Mouse (Mus musculus) hindbrain, embryonic 16.5 days (tissue): ENCODE measurements around the gene Aif1l. TPM values are rescaled to one million over a fixed set of nuclear protein-coding genes. Genes with fewer than 3 reads are reported as not detected.
"Not testable (repeated sequence)": the region's sequence is repeated elsewhere in the genome, so short reads cannot be mapped to it uniquely, and the experiment has no call there.

Experiments used
- ATAC-seq: fragments of 200-750 bp; cut with Nextera tagmentation; 2 replicates; pipeline ENCODE4 v1.8.0; 2017; ENCODE audit warnings: moderate TSS enrichment, moderate library complexity
- H3K27ac ChIP-seq: fragments of 300-500 bp; sonication (generic); 2 replicates; pipeline ENCODE4 v1.5.1; 2014; ENCODE audit warnings: low read depth, mild to moderate bottlenecking, control low read depth, low read length, moderate library complexity
- H3K27me3 ChIP-seq: fragments of 300-500 bp; sonication (generic); replicated peaks from 2 replicates; pipeline ENCODE4 v1.6.1; 2014; ENCODE audit warnings: low read length; ENCODE audit not compliant: control insufficient read depth, insufficient read depth
- H3K36me3 ChIP-seq: fragments of 300-500 bp; sonication (generic); 2 replicates; pipeline ENCODE4 v1.6.1; 2014; ENCODE audit warnings: mild to moderate bottlenecking, low read length, moderate library complexity, mixed read lengths; ENCODE audit not compliant: control insufficient read depth, insufficient read depth
- H3K4me1 ChIP-seq: fragments of 300-500 bp; sonication (generic); 2 replicates; pipeline ENCODE4 v1.6.1; 2014; ENCODE audit warnings: low read depth, low read length; ENCODE audit not compliant: control insufficient read depth, insufficient read depth
- H3K4me2 ChIP-seq: fragments of 300-500 bp; sonication (generic); 2 replicates; pipeline ENCODE4 v1.6.1; 2014; ENCODE audit warnings: mild to moderate bottlenecking, low read length, control low read depth, moderate library complexity
- H3K4me3 ChIP-seq: fragments of 300-500 bp; sonication (generic); 2 replicates; pipeline ENCODE4 v1.5.1; 2014; ENCODE audit warnings: mild to moderate bottlenecking, low read length, control low read depth, moderate library complexity
- H3K9ac ChIP-seq: fragments of 300-500 bp; sonication (generic); 2 replicates; pipeline ENCODE4 v1.6.1; 2014; ENCODE audit warnings: low read depth, mild to moderate bottlenecking, control low read depth, low read length, moderate library complexity
- H3K9me3 ChIP-seq: fragments of 300-500 bp; sonication (generic); 2 replicates; pipeline ENCODE4 v1.6.1; 2014; ENCODE audit warnings: mild to moderate bottlenecking, low read length, moderate library complexity; ENCODE audit not compliant: control insufficient read depth
- WGBS: fragments of 180-500 bp; shearing (Covaris S2); extraction: QIAGEN DNeasy Blood & Tissue Kit; methylation state at CpG from one replicate; pipeline ENCODE4 v1.1.7; 2014; 5-methylcytosine and 5-hydroxymethylcytosine counted together
- polyA plus RNA-seq: library from polyadenylated mRNA; unstranded; fragments of >200 nt; fragmentation: Nextera tagmentation; extraction: Ambion mirVana; gene quantifications from 2 replicates; pipeline ENCODE4 v1.2.1, GENCODE M21; 2015

Gene Aif1l
- polyA plus RNA-seq, result 23.0 and 23.3 TPM in 2 replicates

GRCm38 (mm10) chr2:31950058-31950871, at the start of gene Aif1l:
Gene Aif1l, plus strand, starts transcription at chr2:31950139.
- Histone ChIP-seq H3K4me1 (peaks cover 14% of the 10 kb centered on the region), H3K36me3 (no peaks in the 10 kb centered on the region), H3K27me3 (no peaks in the 10 kb centered on the region), H3K4me3 (peak within 1 kb of the TSS; percentile 77), H3K9me3 (no peaks in the 10 kb centered on the region), H3K27ac (no peak within 1 kb of the TSS), H3K4me2 (peak within 1 kb of the TSS; percentile 99), H3K9ac (peak within 1 kb of the TSS; percentile 80)
- peak; percentile 75 for ATAC-seq
- WGBS, result under 1% methylated on average over 58 of the region's 66 CpGs

GRCm38 (mm10) chr2:31900932-31901331, 49.0 kb upstream of the Aif1l start:
- ATAC-seq, result no peak
- no peak overlapping the region for H3K27ac ChIP-seq
- H3K4me1 ChIP-seq, result peaks cover 3% of the 10 kb centered on the region
- H3K4me2 ChIP-seq, result no peak overlapping the region
- no peak overlapping the region for H3K4me3 ChIP-seq
- H3K36me3 ChIP-seq, result no peaks in the 10 kb centered on the region
- 69% methylated on average over 4 of the region's 4 CpGs for WGBS
- H3K9me3 ChIP-seq, result no peaks in the 10 kb centered on the region
- H3K9ac ChIP-seq, result no peak overlapping the region
- H3K27me3 ChIP-seq, result no peaks in the 10 kb centered on the region

DNA sequence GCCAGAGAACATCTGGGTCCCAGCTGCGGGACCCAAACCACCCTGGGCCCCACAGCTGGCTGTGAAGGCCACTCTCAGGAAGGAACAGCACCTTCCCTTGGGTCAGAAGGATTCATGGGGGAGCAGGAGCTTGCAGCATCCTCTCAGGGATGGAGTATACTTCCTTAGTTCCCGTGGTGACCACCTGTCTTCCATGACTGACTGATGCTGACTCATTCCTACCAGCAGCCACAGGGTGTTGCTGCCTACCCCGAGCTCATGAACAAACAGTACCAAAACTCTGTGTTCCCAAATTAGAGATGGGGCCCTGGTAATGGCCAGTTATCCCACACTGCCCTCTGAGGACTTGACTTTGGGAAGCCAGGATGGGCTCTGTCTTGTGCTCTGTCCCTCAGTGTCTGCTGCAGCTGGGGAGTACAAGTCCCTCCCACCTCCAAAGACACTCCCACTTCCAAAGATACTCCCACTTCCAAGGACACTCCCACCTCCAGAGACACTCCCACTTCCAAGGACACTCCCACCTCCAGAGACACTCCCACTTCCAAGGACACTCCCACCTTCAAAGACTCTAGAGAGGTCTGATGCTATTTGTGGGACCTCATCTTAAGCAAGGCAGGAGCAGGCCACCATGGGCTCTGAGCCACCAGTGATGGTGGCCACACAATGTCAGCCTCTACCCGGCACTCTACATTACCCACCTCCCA, 48.1 kb upstream of the Aif1l start:
- no peak overlapping the region for H3K4me3 ChIP-seq
- no peak overlapping the region for H3K4me2 ChIP-seq
- no peaks in the 10 kb centered on the region for H3K9me3 ChIP-seq
- no peak overlapping the region for H3K9ac ChIP-seq
- no peak for ATAC-seq
- H3K4me1 ChIP-seq, result peaks cover 3% of the 10 kb centered on the region
- H3K36me3 ChIP-seq, result no peaks in the 10 kb centered on the region
- 76% methylated on average over 4 of the region's 4 CpGs for WGBS
- H3K27me3 ChIP-seq, result no peaks in the 10 kb centered on the region
- H3K27ac ChIP-seq, result no peak overlapping the region

- Histone ChIP-seq H3K9me3 (no peaks in the 10 kb centered on the region), H3K27ac (no peak overlapping the region), H3K36me3 (no peaks in the 10 kb centered on the region), H3K4me1 (peaks cover 3% of the 10 kb centered on the region), H3K4me3 (no peak overlapping the region), H3K9ac (no peak overlapping the region), H3K4me2 (no peak overlapping the region), H3K27me3 (no peaks in the 10 kb centered on the region)
- no peak for ATAC-seq
- WGBS, result 20% methylated on average over 6 of the region's 6 CpGs
Measured at GRCm38 (mm10) chr2:31904089-31904488, 45.9 kb upstream of the Aif1l start.

DNA sequence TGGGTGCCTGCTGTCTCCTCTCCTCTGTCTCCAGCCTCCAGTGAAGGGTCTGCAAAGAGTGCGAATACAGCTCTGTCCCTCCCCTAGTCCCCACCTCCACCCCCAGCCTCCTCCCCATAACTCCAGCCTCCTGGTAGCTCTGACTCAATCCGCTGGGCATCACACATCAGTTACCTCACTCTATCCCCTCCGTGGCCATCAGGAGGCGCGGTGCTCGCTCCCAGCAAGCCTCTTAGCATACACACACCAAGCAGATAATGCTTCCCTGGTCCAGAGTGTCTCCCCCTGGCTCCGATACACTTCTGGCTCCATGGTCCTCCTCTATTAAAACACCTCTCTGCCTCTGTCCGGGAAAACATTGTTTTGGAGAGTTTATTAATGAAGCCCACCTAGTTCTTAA, 45.3 kb upstream of the Aif1l start:
- no peak overlapping the region for H3K4me2 ChIP-seq
- no peak overlapping the region for H3K4me3 ChIP-seq
- no peak overlapping the region for H3K9ac ChIP-seq
- no peaks in the 10 kb centered on the region for H3K36me3 ChIP-seq
- H3K4me1 ChIP-seq, result peaks cover 3% of the 10 kb centered on the region
- no peaks in the 10 kb centered on the region for H3K27me3 ChIP-seq
- H3K9me3 ChIP-seq, result no peaks in the 10 kb centered on the region
- ATAC-seq, result no peak
- 18% methylated on average over 8 of the region's 8 CpGs for WGBS
- H3K27ac ChIP-seq, result no peak overlapping the region

GRCm38 (mm10) chr2:31905682-31906081, 44.3 kb upstream of the Aif1l start:
- ATAC-seq, result no peak
- H3K9ac ChIP-seq, result no peak overlapping the region
- WGBS, result 45% methylated on average over 9 of the region's 9 CpGs
- no peak overlapping the region for H3K4me3 ChIP-seq
- peaks cover 3% of the 10 kb centered on the region; the same call in 1 of the 2 replicates for H3K4me1 ChIP-seq
- H3K27ac ChIP-seq, result no peak overlapping the region
- no peaks in the 10 kb centered on the region for H3K9me3 ChIP-seq
- no peak overlapping the region for H3K4me2 ChIP-seq
- no peaks in the 10 kb centered on the region for H3K36me3 ChIP-seq
- no peaks in the 10 kb centered on the region for H3K27me3 ChIP-seq

- H3K4me2 ChIP-seq, result no peak overlapping the region
- H3K4me3 ChIP-seq, result no peak overlapping the region
- no peaks in the 10 kb centered on the region for H3K36me3 ChIP-seq
- WGBS, result 71% methylated on average over 9 of the region's 9 CpGs
- H3K4me1 ChIP-seq, result peaks cover 3% of the 10 kb centered on the region; the same call in 1 of the 2 replicates
- no peak for ATAC-seq
- H3K27ac ChIP-seq, result no peak overlapping the region
- no peak overlapping the region for H3K9ac ChIP-seq
- no peaks in the 10 kb centered on the region for H3K9me3 ChIP-seq
- H3K27me3 ChIP-seq, result no peaks in the 10 kb centered on the region
Measured at GRCm38 (mm10) chr2:31906407-31906806, 43.5 kb upstream of the Aif1l start.

DNA sequence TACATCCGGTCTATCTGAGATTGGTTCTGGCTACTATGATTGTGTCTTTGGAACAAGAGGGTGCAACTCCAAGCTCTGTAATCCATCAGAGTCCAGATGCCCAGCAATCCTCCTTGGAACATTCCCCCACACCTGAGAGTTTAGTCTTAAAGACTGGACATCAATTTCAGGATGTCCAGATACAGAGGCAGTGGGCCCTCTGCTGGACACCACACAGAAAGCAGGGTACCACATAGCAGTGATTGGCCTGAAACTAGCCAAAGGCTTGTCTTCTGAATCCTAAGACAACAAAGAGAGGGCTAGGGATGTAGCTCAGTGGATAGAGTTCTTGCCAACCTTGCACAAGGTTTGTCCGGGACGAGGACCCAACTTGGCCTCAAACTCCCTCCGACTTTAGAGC, 37.4 kb upstream of the Aif1l start:
- Histone ChIP-seq H3K9me3 (no peaks in the 10 kb centered on the region), H3K27me3 (no peaks in the 10 kb centered on the region), H3K9ac (no peak overlapping the region), H3K4me3 (no peak overlapping the region), H3K4me2 (no peak overlapping the region), H3K4me1 (no peaks in the 10 kb centered on the region), H3K36me3 (no peaks in the 10 kb centered on the region), H3K27ac (no peak overlapping the region)
- 76% methylated on average over 4 of the region's 4 CpGs for WGBS
- ATAC-seq, result no peak

DNA sequence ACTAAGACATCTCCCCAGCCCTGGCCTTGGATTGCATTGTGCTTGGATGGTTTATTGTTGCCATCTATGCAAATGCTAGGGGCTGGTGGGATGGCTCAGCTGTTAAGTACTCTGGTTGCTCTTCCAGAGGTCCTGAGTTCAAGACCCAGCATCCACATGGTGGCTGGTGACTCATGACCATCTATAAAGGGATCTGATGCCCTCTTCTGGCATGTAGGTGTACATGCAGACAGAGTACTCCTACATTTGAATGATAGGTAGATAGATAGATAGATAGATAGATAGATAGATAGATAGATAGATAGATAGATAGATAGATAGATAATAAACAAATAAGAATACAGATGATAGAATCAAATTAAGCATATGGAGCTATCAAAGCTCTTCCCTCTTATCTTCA, 35.7 kb upstream of the Aif1l start:
- not testable (repeated sequence) for H3K27ac ChIP-seq, H3K9ac ChIP-seq, ATAC-seq, H3K4me3 ChIP-seq, H3K9me3 ChIP-seq, H3K27me3 ChIP-seq, H3K4me1 ChIP-seq, H3K36me3 ChIP-seq, H3K4me2 ChIP-seq
